Mouse (Mus musculus): ENCODE measurements around the gene Mpi. TPM values are rescaled to one million over a fixed set of nuclear protein-coding genes. Genes with fewer than 3 reads are reported as not detected.

The Mpi gene
- polyA plus RNA-seq, 1 experiment: 17.8 TPM

- TF ChIP-seq CTCF (IDR thresholded peaks at IDR 0.05; ENCODE audit: low read depth, low read length) (no peak), POLR2A (IDR thresholded peaks at IDR 0.05; ENCODE audit: borderline replicate concordance, low read depth, low read length) (no peak)
- H3K27ac ChIP-seq (ENCODE audit: insufficient read depth, low read depth, low read length): no peak overlapping the region
Observed at GRCm38 (mm10) chr9:57510577-57510976, 42.0 kb downstream of the Mpi start.

GRCm38 (mm10) chr9:57505700-57506099, 46.9 kb downstream of the Mpi start:
- Histone ChIP-seq H3K27ac (ENCODE audit: insufficient read depth, low read depth, low read length) (no peak overlapping the region), H3K4me1 (ENCODE audit: control insufficient read depth, insufficient read depth, low read length) (no peaks in the 10 kb centered on the region), H3K4me3 (ENCODE audit: insufficient read depth, low read length) (no peak overlapping the region)
- no peak for TF ChIP-seq CTCF (IDR thresholded peaks at IDR 0.05; ENCODE audit: low read depth, low read length)
- TF ChIP-seq POLR2A (IDR thresholded peaks at IDR 0.05; ENCODE audit: borderline replicate concordance, low read depth, low read length): no peak

More at GRCm38 (mm10) chr9:57510577-57510976, 42.0 kb downstream of the Mpi start:
- Histone ChIP-seq H3K4me1 (ENCODE audit: control insufficient read depth, insufficient read depth, low read length) (no peaks in the 10 kb centered on the region), H3K4me3 (ENCODE audit: insufficient read depth, low read length) (no peak overlapping the region)

- H3K4me3 ChIP-seq (ENCODE audit: insufficient read depth, low read length): no peak overlapping the region
- H3K27ac ChIP-seq (ENCODE audit: insufficient read depth, low read depth, low read length): no peak overlapping the region
- no peak for TF ChIP-seq POLR2A (IDR thresholded peaks at IDR 0.05; ENCODE audit: borderline replicate concordance, low read depth, low read length)
- no peak for TF ChIP-seq CTCF (IDR thresholded peaks at IDR 0.05; ENCODE audit: low read depth, low read length)
- no peaks in the 10 kb centered on the region for H3K4me1 ChIP-seq (ENCODE audit: control insufficient read depth, insufficient read depth, low read length)
Observed at GRCm38 (mm10) chr9:57504891-57505290, 47.7 kb downstream of the Mpi start.

- Histone ChIP-seq H3K4me3 (ENCODE audit: insufficient read depth, low read length) (peak overlapping the region; percentile 56), H3K27ac (ENCODE audit: insufficient read depth, low read depth, low read length) (no peak overlapping the region), H3K4me1 (ENCODE audit: control insufficient read depth, insufficient read depth, low read length) (no peaks in the 10 kb centered on the region)
- TF ChIP-seq CTCF (IDR thresholded peaks at IDR 0.05; ENCODE audit: low read depth, low read length) (no peak), POLR2A (IDR thresholded peaks at IDR 0.05; ENCODE audit: borderline replicate concordance, low read depth, low read length) (no peak)
Observed at GRCm38 (mm10) chr9:57504381-57504700, 48.2 kb downstream of the Mpi start.

- H3K4me3 ChIP-seq (ENCODE audit: insufficient read depth, low read length): peak within 1 kb of the TSS; percentile 56
- no peak for TF ChIP-seq CTCF (IDR thresholded peaks at IDR 0.05; ENCODE audit: low read depth, low read length)
- no peak for TF ChIP-seq POLR2A (IDR thresholded peaks at IDR 0.05; ENCODE audit: borderline replicate concordance, low read depth, low read length)
- H3K27ac ChIP-seq (ENCODE audit: insufficient read depth, low read depth, low read length): no peak within 1 kb of the TSS
- no peaks in the 10 kb centered on the region for H3K4me1 ChIP-seq (ENCODE audit: control insufficient read depth, insufficient read depth, low read length)
Observed at GRCm38 (mm10) chr9:57503622-57504380, 48.8 kb downstream of the Mpi start, which contains the start of gene Rpp25. Gene Rpp25 (plus strand): TSS chr9:57504026.

- H3K4me1 ChIP-seq (ENCODE audit: control insufficient read depth, insufficient read depth, low read length): no peaks in the 10 kb centered on the region
- peak overlapping the region; percentile 56 for H3K4me3 ChIP-seq (ENCODE audit: insufficient read depth, low read length)
- no peak for TF ChIP-seq CTCF (IDR thresholded peaks at IDR 0.05; ENCODE audit: low read depth, low read length)
- TF ChIP-seq POLR2A (IDR thresholded peaks at IDR 0.05; ENCODE audit: borderline replicate concordance, low read depth, low read length): no peak
- no peak overlapping the region for H3K27ac ChIP-seq (ENCODE audit: insufficient read depth, low read depth, low read length)
Observed at GRCm38 (mm10) chr9:57502911-57503621, 49.5 kb downstream of the Mpi start.

GRCm38 (mm10) chr9:57501861-57502260, 50.7 kb downstream of the Mpi start:
- H3K4me1 ChIP-seq (ENCODE audit: control insufficient read depth, insufficient read depth, low read length): no peaks in the 10 kb centered on the region
- no peak overlapping the region for H3K4me3 ChIP-seq (ENCODE audit: insufficient read depth, low read length)

GRCm38 (mm10) chr9:57501452-57501851, 51.1 kb downstream of the Mpi start:
- Histone ChIP-seq H3K4me1 (ENCODE audit: control insufficient read depth, insufficient read depth, low read length) (no peaks in the 10 kb centered on the region), H3K27ac (ENCODE audit: insufficient read depth, low read depth, low read length) (no peak overlapping the region), H3K4me3 (ENCODE audit: insufficient read depth, low read length) (no peak overlapping the region)
- TF ChIP-seq CTCF (IDR thresholded peaks at IDR 0.05; ENCODE audit: low read depth, low read length) (no peak), POLR2A (IDR thresholded peaks at IDR 0.05; ENCODE audit: borderline replicate concordance, low read depth, low read length) (no peak)

More at GRCm38 (mm10) chr9:57501861-57502260, 50.7 kb downstream of the Mpi start:
- TF ChIP-seq CTCF (IDR thresholded peaks at IDR 0.05; ENCODE audit: low read depth, low read length) (no peak), POLR2A (IDR thresholded peaks at IDR 0.05; ENCODE audit: borderline replicate concordance, low read depth, low read length) (no peak)
- H3K27ac ChIP-seq (ENCODE audit: insufficient read depth, low read depth, low read length): no peak overlapping the region

GRCm38 (mm10) chr9:57498536-57498935, 54.0 kb downstream of the Mpi start:
- TF ChIP-seq CTCF (IDR thresholded peaks at IDR 0.05; ENCODE audit: low read depth, low read length) (no peak), POLR2A (IDR thresholded peaks at IDR 0.05; ENCODE audit: borderline replicate concordance, low read depth, low read length) (no peak)

GRCm38 (mm10) chr9:57497236-57497635, 55.3 kb downstream of the Mpi start:
- H3K4me3 ChIP-seq (ENCODE audit: insufficient read depth, low read length): no peak overlapping the region
- no peaks in the 10 kb centered on the region for H3K4me1 ChIP-seq (ENCODE audit: control insufficient read depth, insufficient read depth, low read length)
- TF ChIP-seq CTCF (IDR thresholded peaks at IDR 0.05; ENCODE audit: low read depth, low read length) (no peak), POLR2A (IDR thresholded peaks at IDR 0.05; ENCODE audit: borderline replicate concordance, low read depth, low read length) (no peak)
- no peak overlapping the region for H3K27ac ChIP-seq (ENCODE audit: insufficient read depth, low read depth, low read length)

More at GRCm38 (mm10) chr9:57498536-57498935, 54.0 kb downstream of the Mpi start:
- Histone ChIP-seq H3K4me1 (ENCODE audit: control insufficient read depth, insufficient read depth, low read length) (no peaks in the 10 kb centered on the region), H3K4me3 (ENCODE audit: insufficient read depth, low read length) (no peak overlapping the region), H3K27ac (ENCODE audit: insufficient read depth, low read depth, low read length) (no peak overlapping the region)
